Mouse (Mus musculus): ENCODE data around the gene Tmprss13.
A peak's percentile ranks its signal among the peaks of the same experiment; 100 is the strongest.

Tmprss13 gene

DNA sequence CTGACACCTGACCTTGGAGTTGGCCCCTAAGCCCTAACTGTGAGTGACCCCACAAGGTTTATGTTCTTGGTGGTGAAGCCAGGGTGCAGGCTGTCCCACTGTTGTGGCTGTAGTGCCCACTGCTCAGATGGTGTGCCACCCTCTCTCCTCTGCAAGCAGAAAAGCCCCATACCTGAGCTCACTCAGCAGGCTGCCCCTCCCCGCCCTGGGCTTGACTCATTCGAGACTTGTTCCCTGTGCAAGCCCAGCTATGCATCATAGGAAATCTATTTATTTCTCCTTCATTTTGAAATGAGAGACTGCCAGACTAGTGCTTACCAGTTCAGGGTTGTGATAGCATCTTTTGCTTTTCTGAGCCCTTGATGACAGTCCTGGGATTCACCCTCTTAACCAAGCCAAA, 18.5 kb downstream of the Tmprss13 start:
- DNase-seq = no peak

DNA sequence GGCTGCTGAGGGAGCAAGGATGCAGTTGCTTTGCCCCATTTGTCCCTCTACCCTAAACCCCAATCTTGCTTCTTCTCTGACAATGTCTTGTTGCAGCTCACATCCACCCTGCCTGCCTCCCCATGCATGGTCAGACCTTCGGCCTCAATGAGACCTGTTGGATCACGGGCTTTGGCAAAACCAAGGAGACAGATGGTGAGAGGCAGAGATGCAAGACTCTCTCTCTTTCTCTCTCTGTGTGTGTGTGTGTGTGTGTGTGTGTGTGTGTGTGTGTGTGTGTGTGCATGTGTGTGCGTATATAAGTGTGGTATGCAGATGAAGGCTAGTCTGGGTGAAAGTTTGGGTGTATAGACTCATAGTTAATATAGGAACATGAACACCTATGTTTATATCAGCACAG, 24.2 kb downstream of the Tmprss13 start:
- DNase-seq = no peak

DNA sequence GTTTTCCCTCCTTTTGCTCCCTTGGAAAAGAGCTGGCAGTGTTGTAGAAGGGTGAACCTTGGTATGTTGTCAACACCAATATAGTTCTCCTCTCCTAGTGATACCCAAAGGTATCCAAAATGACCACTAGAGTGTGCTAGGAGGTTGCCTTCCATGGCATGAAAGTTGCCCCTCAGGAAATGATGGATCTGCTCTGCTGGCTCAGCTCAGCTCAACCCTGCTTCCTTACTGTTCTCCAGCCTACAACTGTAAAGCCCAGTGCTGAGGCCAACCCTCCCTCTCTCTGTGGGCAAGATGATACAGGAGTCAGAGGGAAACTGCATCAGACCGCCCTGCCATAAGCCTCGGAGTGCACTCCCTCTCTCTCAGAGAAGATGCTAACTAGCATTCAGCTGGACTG, 26.6 kb downstream of the Tmprss13 start:
- peak; percentile 34 to 41 for DNase-seq

DNA sequence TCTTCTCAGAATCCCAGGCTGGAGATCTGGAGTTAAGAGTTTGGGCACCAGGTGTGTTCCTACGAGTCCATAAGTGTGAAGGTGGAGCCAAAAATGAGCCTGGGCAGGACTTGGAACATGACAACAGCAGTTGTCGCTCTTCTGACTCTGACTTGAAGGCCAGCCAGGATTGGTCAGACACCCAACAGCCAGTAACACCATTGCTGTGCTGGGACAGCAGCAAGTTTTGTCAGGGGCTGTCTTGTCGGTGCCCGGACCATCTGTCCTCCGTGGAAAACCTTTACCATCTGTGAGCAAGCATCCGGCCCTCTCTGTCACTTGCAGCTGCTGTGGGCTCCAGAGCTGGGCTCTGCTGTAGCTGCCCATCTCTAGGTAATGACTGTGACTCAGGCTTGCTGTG, 27.4 kb downstream of the Tmprss13 start:
- DNase-seq = no peak

DNA sequence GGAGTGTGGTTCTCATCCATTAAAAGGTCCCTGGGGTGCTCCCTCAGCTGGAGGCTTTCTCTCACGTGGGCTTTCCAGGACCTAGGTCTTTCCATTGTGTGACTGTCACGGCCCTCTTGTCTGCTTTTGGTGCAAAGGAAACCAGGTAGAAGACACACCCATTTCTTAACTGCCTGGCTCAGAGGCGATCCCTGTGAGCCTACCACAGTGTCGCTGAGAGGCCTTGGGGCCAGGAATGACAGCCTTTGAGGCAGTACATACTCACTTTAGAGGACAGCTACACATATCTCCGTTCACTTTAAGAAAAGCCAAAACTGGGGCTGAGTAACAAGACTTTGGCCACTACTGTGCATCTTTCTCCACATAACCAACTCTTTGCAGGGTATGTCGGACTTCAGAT, 29.7 kb downstream of the Tmprss13 start:
- DNase-seq = no peak

DNA sequence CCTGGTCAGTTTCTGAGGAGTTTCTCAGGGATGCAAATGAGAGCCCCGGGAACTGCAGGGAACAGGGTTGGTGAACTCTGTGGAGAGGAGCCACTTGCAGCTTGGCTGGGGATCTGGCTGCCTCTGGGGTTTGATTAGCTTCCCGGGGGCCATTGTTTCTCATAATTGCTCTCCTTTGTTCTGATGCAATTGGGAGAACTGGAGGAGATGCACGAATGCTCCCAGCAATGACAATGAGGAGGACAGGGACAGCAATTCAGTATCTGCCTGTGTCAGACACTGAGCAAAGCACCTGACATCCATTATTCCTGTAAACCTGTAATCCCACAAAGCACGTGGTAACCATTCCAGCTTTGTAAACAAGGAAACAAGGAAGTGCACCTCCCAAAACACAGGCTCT, 30.3 kb downstream of the Tmprss13 start:
- no peak for DNase-seq

DNA sequence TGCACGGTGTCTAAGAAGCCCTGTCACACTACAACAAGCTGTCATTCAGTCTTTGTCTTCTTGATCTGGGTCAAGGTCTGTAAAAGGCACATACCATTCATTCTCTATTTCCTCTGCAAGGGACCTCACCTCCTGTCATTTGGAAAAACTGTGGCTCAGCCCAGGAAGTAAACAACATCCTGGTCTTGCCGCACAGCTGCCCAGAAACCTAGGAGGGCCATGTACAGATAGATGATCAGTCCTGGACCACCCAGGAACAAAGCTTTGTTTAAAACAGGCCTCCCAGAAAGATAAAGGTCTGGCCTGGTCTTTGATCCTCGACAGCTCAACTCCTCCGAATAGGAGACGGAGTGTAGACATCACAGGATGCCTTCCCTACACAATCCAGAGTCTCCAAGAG, 31.0 kb downstream of the Tmprss13 start:
- no peak for DNase-seq

DNA sequence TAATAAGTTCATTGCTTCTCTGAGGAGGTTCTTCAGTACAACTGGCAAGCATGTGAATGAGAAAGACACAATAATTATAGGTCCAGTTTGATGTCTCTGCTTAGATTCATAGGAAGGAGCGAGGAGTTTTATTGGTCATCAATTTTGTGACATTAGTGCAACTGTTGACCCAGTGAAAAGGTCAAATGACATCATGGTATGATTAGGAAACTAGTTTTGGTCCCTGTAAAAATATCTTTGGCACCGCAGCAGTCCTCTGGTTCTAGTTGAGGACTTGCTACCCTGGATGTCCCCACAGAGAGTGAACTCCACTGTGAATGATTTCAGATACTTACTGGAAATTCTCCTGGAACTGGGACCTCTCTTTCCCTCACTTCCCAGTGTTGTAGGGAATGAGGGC, 36.3 kb downstream of the Tmprss13 start:
- no peak for DNase-seq

DNA sequence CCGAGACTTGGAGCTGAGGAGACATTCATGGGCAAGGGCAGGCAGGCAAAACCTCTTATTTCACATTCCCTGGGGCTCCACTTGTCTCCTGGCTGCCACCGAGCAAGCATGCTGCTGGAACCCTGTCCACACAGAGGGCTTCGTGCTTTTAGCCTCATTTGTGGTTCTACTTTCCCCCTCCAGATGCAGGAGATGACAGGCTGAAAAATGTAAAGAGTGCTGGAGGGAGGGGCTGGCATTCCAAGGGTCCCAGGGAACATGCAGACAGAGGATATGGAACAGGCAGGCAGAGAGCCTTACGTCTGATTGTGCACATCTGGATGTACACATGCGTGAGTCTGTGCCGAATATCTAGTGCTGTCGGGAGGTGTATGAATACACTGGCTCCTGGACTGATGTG, 39.5 kb downstream of the Tmprss13 start:
- no peak for DNase-seq

DNA sequence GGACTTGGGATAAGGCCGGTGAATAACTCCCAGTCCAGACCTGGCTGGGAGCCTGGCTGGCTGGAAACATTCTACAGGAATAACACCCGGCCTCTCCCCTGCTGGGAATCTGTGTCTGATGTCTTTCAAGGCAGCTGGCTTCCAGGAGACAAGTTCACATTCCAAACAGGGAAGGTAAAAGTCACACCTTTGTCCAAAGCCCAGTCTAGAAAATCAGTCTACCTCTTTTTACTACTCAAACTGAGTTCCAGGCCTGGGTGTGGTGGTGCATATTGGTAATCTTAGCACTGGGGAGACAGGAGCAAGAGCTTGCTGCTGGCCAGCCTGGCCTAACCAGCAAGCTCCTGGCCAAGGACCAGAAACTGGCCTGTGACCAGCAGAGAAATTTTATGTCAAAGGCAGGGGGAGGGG, 43.2 kb downstream of the Tmprss13 start:
- no peak for DNase-seq

DNA sequence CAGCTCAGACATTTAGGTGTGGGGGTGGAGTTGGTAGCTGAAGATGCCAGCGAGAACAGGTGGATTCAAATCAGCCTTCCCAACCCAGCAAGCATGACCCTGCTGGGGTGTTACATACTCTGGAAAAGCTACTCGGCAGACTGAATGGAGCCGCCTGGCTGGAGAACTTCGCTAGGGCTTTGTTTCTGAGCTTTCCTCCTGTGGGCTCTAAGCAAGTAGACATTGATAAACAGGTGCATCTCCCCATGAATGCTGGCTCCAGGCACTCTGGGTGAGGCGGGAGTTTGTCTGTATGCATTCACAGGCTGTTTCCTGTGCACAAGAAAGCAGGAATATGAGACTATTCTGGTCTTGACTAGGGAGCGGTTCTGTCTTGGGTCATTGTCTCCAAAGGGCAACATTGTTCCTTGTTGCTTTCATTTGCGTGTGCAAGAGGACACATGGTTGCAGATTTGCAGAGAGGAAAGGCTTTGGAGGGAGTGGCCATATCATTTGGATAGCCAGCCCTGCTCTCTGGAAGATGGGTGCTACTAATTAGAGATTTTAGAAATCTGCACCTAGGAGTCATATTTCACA, 44.8 kb downstream of the Tmprss13 start:
- no peak for DNase-seq

DNA sequence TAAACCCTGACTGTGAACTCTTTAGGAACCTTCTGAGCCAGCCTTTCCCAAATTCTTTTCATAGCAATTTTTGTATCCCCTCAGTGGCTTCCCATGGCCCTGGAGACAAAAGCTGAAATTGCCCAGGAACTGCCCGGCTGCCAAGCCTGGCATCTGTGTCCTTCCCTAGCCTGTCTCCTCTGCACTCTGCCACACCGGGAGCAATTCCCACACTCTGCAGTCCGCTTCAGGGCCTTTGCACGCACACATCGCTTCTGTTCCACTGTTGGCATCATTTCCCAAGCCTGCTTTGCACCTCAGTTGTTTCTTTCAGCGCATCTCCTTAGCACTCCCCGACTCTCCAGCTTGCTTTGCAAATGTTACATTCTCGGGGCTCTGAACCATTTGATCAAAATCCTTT, 48.8 kb downstream of the Tmprss13 start:
- no peak for DNase-seq

DNA sequence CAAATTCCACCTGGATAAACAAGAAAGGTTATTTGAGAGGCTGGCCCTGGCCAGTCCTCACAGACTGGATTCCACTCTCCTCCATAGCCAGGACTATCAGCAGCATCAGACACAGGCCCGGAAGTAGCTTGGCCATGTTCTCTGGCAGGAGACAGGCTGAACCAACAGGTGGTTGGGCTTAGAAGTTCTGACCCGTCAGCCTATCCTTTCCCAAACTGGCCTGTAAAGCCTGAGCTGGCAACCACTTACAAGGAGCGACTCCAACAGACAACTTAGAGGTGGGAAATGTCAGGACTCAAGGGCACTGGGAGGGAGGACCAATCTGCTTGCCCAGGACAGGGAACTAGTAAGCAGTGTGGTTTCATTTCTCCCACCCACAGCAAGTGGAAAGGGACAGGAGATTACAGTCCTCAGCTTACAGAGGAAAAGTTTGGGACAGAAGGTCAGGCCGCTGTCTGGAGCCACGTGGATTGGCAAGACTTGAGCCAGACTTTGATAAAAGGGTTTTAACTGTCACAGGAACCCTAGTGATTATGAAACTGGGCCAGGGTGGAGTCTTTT, 49.5 kb downstream of the Tmprss13 start:
- DNase-seq = no peak

DNA sequence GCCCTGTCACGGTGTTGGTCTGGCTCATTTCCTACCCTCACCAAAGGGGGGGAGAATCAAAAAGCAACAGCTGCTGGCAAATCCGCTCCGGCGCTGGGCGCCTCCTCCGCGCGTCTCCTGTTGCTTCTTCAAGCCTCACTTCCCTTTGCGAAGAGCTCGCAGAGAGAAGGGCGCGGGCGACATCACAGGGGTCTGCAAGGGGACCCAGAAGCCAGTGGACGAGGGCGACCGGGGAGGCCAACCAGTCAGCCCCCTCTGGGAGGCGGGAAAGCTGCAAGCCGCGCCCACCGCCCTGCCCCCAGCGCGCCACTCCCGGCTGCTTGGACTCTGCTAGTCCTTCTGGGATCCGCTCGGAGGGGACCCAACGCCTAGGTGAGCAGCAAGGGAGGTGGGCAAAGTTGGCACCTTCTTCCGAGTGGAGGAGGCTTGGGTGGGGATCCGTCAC, 51.2 kb downstream of the Tmprss13 start, which contains the start of gene Fxyd6:
Fxyd6 (plus strand) TSS at position 69 of the 445 bp plus-strand sequence.
- DNase-seq = peak; percentile 53 to 68

DNA sequence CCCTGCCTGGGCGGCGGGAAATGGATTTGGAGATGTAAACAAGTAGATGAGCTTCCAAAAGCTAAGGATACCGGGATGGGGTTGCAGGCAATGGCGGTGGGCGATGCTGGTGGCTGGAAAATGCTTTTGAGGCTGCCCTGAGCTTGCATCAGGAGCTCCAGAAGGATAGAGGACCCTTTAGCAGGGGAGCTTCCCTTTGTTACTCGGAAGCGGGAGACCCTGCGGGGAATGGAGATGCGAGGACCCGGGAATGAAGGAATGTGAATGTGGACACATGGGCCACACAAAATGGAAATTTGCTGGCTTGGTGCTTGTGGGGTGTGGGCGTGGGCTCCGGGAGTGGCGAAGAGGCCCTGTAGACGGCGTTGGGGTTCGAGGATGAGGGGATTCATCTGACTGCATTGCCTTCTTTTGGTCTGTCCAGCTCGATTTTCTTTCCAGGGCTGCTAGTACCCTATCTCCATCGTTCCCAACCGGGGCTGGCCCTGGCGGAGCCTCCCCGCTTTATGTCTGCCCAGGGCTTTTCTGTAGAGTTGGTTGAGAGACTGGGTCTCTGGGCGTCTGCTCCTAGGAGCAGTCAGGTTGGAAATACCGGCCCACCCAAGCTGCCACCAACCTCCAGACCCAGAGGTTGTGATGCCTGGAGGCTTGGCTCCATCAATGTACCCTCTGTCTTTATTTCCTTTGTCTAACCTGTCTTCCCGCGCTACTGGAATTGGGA, 51.9 kb downstream of the Tmprss13 start:
- no peak for DNase-seq

DNA sequence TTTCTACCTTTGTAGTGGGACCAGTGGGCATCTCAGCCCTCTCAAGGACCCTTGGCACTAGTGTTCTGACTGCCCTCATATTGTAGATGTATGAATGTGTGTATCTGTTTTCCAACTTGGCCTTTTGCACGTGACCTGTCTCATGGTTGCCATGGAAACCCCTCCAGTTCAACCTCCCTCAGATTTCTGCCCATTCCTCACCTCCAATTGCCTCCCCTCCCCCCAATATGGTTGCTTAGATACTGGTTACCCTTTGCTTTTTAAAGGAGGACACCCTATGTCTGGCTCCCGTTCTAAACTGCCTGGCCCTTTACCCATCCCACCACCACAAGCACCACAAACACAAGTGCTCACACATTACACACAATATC, 52.4 kb downstream of the Tmprss13 start:
- no peak for DNase-seq

DNA sequence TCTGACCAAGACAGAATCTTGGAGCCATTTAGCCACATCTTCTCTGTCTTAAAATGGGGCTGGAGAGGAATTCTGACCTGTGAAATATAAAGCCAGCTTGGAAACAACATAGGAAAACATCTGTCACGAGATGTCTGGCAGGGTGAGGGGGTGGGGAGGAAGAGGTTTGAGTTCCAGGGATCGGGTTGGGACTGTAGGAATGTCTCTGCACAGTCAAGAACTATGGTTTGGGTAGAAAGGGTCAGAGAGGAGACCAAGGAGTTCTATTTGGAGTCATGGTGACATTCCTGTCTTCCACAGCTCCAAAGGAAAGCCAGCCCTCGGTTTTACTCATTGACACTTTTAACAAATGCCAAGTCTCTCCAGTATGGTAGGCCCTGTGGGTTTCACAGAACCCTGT, 55.0 kb downstream of the Tmprss13 start:
- DNase-seq = no peak

DNA sequence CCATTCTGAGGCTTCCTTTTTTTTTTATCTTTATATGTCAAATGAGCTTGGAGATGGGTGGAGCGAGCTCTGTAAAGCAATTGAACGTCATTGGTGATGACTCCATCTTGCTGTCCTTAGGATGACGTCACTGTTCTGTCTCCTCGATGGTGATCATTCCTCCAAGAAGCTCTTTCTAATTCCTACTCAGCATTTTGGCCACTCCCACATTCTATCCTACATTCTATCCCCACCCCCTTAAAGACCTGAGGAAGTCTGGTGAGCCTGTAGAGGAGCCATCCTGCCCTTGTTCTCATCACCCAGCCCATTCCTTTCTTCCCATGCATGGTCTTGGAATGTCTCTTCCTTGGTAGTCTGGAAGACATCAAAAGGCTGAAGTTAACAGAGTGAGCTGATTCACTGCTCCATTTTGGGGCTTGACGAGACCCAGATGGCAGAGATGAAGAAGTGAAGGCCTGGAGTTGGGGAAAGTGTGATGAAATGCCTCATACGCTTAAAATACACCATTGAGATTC, 56.1 kb downstream of the Tmprss13 start:
- no peak for DNase-seq

DNA sequence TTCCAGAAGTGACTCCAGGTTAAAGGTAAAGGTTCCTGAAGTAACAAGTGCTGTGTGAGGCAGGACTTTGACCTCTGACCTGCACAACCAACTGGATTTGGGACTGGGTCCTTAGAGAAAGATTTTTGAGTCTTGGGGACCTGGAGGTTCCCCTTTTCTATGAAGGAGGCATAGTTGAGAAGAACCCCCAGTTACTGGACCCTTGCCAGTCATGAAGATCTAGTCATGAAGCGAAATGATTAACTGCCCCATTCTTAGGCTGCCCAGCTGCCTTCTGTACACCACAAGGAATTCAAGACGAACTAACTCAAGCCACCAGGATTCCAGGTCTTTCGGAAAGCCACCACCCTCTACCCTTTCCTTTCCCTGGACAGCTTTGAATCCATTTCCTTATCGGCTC, 57.5 kb downstream of the Tmprss13 start:
- no peak for DNase-seq

DNA sequence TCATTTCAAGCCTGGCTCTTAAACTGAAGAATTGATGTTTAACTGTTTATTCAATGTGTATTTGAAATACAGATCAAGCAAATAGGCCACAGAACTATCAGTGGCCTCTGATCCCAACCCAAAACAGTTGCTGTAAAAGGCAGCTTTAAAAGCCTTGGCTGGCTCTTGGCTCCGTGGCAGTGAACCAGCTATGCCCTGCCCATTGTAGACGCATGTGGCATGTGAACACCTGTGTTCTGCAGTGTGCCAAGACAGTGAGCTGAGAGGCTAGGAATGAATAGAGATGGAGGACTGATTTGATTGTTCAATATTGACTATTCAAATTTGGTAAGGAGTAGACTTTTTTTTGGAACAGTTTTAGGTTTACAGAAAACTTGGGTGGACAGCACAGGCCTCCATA, 58.0 kb downstream of the Tmprss13 start:
- DNase-seq = no peak

DNA sequence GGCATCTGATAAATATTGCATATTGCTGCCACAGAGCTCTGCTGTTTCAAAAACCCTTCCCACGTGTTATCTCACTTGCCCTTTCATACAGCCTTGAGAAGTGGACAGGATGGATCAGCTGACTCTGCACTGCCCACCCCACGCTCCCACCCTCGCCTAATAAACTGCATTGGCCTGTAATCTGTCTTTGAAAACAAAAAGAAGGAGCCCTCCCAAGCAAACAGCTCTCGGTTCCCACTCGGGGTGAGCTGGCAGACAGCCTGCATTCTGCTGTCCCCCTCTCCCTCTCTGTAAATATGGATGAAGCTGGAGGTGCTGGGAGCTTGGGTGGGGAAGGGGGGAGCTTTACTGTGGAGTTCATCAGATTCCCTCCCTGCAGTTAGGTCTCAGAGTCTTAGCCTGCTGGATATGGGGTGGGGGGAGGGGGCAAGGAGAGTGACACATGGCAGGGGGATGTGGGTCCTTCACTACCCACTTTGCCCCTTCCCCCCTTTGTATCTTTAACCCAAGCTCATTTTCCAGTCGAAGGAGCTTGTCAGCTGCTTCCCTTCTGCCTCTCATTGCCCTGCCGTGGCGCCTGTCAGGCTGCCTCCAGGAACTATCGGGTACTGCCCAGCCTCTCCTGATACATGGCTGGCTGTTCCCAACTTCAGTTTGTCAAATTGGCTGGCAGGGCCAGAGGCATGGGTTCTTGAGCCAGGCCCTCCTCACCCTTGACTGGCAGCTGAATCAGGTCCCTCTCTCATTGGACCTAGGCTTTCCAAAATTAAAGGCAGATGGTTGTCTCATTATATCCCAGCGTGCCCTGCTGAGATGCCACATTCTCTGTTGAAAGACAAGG, 61.7 kb downstream of the Tmprss13 start:
- no peak for DNase-seq

DNA sequence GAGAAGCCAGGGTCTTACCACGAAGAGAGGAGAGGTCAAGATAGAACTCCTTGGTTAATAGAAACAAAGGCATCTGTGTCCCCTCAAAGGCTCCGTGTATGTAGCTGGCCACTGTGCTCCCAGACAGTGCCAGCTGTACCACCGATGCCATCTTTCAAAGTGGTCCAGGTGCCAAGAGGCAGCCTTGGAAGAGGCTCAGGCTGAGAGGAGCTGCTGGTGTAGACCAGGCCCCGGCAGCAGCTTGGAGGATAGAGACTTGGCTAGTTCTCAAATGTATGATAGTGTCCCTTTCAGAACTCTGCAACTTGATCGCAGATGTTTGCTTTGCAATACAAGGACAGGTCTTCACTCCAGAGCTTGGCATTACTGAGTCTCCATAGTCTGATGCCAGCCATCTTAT, 63.4 kb downstream of the Tmprss13 start:
- no peak for DNase-seq

DNA sequence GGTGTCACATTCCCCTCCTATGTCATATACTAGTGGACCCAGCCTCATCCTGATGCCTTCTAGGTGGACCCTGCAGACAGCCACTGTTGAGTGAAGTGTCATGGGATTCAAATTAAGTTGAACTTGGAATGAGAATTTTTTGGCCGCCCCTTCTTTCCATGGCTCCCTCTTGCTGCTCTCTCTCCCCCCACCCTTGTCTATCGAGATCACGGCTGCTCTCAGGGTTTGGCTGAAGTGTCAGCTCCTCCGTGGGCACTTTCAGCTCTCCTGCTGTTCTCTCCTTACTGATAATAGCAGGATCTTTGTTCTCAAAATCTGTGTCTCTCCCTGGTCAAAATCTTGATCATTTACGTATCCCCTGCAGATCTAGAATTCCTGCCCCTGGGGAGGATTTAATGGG, 63.9 kb downstream of the Tmprss13 start:
- DNase-seq = no peak

All from kidney, postnatal 25 days (tissue).